Mouse (Mus musculus): ENCODE measurements around the gene Ttc19.
"Not testable (repeated sequence)": the region's sequence is repeated elsewhere in the genome, so short reads cannot be mapped to it uniquely, and the experiment has no call there.

Gene Ttc19

DNA sequence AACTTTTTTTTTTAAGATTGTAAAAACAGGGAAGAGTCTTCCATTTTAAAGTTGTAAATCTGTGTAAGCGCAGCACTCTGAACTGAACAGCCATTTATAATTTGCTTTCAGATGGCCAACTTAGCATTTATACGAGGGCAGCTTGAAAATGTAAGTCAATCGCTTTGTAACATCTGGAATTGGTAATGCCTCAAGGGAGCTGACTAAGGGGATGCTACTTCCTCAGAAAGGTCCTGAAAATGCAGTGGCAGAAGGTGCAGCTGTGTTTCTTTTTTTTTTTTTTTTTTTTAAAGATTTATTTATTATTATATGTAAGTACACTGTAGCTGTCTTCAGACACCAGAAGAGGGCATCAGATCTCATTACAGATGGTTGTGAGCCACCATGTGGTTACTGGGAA lies 2.7 kb downstream of the Ttc19 start:
- not testable (repeated sequence) for DNase-seq (ENCODE audit: low read depth, low spot score)

DNA sequence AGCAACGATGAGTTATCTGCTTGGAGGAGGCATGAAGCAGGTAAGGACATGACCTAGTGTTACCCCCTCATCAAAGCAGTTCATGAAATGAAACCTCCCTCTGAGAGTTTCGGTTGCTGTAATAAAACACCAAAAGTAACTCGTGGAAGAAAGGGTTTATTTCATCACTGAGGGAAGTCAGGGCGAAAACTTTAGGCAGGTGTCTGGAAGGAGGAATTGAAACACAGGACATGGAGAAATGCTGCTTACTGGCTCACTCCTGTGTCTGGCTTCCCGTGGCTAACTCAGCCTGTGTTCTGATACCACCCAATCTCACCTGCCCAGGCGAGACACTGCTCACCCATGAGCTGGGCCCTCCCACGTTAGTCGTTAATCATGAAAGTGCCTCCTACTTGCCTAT lies 3.7 kb downstream of the Ttc19 start:
- no peak for DNase-seq (ENCODE audit: low read depth, low spot score)

DNA sequence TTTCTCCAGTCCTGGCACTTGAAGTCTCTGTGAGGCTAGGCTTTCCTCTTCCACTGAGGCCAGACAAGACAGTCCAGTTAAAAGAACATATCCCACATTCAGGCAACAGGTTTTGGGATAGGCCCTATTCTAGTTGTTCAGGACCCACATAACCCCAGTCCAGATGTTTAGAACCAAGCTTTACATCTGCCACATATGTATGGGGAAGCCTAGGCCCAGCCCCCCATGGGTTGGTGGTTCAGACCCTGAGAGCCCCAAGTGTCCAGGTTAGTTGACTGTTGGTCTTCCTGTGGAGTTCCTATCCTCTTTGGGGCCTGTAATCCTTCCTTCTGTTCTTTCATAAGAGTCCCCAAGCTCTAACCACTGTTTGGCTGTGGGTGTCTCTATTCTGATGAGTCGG lies 6.4 kb downstream of the Ttc19 start:
- no peak for DNase-seq (ENCODE audit: low read depth, low spot score)

DNA sequence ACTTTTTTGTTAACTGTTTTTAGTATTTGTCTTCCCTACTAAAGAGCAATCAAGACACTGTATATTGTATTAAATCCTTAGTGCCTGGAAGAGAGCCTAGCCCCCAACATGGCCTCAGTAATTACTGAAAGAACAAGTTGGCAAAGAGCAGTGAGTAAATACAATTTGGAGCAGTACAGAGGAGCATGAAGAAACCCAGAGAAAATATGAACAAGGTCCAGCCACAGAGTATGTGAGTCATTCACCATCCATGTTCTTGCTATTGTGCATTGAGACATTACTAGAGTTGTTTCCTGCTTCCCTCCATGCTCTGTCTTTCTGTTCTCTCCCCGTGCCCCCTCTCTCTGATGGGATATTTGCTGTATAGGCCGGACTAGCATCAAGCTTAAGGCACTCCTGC lies 12.8 kb downstream of the Ttc19 start:
- no peak for DNase-seq (ENCODE audit: low read depth, low spot score)

DNA sequence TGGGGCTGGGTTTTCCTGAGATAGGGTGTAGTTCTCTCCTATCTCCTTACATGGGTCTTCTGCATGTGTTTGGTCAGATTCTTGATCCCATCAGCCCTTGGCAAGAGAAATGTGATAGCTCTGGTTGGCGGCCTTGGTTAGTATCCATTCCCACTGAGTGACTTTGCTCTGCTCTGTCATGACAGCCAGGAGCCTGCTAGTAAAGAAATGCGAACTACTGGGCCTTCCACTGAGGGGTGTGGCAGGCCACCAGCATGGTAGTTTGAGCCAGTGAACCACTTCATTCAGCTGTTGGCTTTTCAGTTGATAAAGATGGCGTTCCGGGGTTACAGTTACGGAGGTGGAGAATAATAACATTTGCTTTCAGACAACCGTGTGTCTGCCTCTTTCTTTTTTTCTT lies 17.6 kb downstream of the Ttc19 start:
- DNase-seq (ENCODE audit: low read depth, low spot score): no peak

DNA sequence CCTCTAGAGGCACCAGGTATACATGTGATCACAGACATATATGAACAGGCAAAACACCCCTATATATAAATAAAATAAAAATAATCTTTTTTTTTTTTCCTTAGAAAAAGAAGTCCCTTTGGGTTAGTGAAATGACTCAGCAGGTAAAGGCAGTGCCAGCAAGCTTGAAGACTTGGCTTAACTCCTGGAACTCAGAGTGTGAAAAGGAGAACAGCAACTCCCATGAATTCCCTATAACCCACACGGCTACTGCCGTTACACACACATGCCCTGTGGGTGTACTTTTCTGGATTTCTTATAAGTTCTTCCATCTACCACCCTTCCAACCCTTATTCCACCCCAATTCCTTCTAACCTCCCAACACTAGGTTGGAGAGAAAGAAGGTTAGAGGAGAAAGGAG lies 24.6 kb downstream of the Ttc19 start:
- no peak for DNase-seq (ENCODE audit: low read depth, low spot score)

DNA sequence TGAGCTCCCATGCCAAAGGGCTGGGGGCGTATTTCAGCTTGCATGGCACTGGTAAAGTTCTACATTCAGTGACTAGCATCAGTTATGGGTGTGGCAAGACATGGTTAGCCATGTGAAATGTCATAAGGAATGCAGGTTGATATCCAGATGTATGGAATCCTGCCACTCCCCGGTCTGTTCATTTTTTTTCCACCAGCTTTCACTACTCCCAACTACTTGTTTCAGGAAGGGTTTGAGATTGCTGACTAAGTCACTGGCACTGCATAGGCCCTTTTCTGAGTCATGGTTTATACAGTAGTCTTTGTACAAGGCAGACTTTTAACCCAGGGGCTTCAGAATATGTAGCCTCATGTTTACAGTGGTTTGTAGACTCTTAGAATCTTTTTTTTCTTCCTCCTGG lies 28.0 kb downstream of the Ttc19 start:
- no peak for DNase-seq (ENCODE audit: low read depth, low spot score)

DNA sequence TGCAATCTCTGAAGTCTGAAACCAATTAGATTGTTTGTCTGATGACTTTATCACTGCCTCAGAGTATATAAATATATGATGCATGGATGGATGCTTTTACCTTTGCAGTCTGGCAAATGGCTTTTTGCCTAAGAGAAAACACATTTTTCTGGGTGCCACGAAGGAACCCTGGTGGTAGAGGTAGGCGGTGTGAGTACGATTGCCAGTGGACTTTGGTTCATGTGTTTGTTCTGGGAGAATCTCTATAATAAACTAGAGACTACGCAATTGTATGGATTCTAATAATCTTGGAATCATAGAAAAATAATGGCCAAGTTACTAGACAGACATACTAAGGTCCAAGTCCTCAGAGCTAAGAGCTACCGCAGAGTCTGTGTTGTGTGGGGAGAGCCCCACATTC lies 33.7 kb downstream of the Ttc19 start:
- no peak for DNase-seq (ENCODE audit: low read depth, low spot score)

DNA sequence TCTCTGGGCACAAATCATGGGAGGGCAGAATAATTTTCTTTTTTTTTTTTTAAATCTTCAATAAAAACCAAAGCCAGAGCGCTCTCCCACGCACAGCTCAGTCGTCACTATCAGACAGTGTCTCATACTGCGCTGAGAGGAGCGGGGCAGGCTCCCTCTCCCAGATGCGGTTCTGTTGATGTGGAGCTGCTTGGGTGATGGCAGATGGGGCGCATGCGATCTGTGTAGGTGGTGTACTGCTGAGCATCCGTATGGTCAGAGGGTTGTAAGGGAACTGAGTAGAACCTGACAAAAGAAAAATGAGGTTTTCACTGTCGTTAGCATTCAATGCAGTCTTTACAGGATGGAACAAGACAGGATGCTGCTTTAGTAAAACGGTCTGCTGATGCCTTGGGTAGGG lies 36.5 kb downstream of the Ttc19 start:
- DNase-seq (ENCODE audit: low read depth, low spot score): no peak

DNA sequence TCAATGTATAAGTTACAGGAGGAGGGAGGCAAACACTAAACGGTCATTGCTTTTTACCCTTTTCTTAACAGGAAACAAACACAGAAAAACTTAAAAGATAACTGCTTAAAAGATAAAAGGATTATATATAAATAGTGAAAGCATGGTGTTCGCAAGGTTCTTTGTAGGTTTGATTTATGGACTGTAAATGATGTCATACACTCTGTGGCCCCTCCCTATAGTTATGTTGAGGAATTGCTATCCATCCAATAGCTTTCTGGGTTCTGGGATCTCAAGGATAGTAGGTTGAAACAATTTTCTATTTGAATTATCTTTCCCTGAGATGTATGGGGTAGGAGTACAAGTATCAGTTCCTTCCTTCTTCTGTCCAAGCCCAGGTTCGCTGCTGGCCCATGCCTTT lies 38.8 kb downstream of the Ttc19 start:
- no peak for DNase-seq (ENCODE audit: low read depth, low spot score)

DNA sequence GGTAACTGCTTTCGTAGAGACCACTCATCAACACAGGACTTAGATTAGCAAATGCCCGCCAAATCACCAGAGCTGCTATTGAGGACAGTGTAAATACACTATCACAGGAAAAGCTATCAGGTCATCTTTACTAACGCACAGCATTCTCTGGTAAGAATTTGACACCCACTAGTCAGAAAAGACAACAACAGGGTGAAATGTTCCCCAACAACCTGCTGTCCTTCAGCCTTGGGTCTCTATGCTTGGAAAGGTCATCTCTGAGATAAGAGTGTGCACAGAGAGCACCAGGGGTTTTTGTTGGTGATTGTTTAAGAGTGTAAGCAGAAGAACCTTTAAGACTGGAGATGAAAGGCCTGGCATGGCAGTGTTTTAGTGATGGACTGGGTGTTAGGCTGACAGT lies 42.4 kb downstream of the Ttc19 start:
- no peak for DNase-seq (ENCODE audit: low read depth, low spot score)

DNA sequence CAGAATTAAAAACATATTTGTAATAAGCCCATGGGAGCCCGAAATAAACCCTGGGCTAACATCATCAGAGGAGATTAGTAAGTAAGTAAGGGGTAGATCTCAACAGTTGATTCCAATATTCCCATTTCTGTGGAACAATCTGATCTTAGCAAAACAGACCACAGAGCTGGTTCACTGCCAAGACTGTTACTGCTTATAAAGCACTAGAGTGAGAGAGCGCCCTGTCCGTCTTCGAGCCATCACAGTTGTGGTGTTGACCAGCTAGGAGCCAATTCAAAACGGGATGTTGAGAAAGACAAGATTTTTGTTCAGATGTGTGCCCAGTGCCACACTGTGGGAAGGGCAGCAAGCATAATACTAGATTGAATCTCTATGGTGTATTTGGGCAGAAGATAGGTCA lies 49.9 kb downstream of the Ttc19 start:
- no peak for DNase-seq (ENCODE audit: low read depth, low spot score)

DNA sequence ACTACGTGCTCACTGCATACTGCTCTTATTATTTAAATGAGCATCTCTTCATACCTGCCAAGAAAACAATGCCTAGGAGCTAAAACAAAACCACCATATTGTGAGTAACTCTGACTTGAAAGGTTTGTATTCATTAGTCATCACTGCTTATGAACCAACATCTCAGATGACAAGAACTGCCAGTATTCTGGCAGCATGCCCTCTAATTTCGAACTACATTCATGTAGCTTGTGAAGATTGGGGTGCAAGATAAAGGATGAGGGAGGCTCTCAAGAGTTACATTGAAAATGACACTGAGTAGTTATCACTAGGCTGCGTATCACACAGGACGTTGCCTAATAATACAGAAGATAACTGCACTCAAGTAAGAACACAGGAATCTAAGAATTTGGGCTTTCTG lies 51.0 kb downstream of the Ttc19 start:
- no peak for DNase-seq (ENCODE audit: low read depth, low spot score)

DNA sequence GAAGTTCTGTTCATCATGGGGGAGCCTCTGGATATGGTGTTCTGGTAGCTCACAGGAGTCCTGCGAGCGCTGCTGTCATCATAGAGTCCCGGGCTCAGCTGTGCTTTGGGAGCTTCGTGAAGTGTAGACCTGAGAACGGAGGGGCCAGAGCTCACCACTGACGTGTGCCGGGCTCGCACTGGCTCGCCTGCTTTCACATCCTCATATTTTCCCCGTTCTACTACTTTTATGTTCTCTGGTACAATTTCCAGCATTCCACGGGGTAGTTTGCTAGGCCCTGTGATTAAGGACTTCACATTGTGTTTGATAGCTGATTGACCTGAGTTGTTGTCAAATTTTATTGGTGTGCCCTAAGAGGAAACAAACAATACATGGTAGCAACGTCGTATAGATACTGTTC lies 61.7 kb downstream of the Ttc19 start:
- DNase-seq (ENCODE audit: low read depth, low spot score): no peak

DNA sequence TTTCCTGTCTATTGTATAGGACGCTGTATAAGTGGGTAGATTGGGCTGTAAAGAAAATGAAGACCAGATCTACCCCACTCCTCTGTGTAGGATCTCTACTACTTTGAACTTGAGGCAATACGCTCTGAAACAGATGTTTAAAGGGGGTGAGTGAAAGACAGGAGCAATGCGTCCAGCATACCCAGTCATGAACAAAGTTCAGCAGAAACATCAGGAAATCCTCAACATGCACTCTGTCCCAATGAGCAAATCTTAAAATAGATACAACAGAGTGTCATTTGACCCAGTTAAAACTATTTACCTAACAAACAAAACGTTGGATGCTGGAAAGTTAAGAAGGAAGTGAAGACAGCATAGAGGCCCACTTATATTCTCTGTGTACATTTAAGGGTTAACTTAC lies 70.7 kb downstream of the Ttc19 start:
- no peak for DNase-seq (ENCODE audit: low read depth, low spot score)

DNA sequence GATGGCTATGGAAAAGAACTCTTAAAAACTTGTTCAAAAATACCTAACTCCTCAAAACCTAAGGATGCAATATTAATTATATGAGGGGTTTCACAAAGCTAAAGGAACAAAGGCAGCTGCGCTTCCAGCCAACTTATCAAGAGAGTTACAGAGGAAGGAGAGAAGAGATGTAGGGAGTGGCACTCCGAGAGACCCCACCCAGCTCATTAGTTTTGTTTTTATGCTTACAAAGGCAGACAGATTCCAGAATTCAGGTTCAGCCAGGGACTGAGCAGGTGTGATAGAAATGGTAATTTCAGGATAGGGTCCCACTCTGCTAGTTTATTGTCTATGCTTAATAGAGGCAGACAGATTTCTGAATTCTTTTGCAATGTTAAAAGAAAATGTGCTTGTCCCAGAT lies 73.9 kb downstream of the Ttc19 start:
- DNase-seq (ENCODE audit: low read depth, low spot score): no peak

DNA sequence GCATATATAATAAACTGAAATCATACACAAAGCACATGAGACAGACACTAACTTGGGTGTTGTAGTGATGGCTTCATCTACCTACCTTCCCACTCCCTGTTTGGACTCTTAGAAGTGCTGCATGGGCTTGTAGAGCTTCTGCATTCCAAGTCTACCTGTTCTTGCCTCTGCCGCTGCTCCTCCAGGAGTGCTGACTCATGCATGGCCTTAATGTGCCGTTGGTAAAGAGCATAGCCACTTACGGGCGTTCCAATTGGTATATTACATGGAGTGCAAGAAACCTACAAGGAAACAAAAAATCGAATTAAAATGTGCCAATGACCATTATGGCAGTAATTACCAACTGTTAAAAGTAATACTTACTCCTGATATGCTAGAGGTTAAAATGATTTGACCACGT lies 85.6 kb downstream of the Ttc19 start:
- DNase-seq (ENCODE audit: low read depth, low spot score): no peak

DNA sequence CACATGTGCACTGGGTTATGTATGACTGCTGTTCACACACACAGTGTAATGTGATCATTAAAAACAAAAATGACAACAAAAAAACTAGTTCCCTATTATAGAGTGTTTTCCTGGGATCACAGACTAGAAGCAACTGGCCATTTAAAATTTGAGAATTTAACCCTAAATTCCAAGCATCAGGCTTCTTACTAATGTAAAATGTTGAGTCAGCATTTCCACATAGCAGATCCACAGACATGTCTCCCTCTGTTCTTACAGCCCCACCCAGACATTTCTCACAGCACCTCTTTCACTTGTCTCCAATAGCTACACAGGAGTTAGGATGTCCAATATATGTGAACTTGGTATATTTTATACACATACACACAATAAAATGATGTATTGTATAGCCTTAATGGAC lies 88.7 kb downstream of the Ttc19 start:
- DNase-seq (ENCODE audit: low read depth, low spot score): no peak

DNA sequence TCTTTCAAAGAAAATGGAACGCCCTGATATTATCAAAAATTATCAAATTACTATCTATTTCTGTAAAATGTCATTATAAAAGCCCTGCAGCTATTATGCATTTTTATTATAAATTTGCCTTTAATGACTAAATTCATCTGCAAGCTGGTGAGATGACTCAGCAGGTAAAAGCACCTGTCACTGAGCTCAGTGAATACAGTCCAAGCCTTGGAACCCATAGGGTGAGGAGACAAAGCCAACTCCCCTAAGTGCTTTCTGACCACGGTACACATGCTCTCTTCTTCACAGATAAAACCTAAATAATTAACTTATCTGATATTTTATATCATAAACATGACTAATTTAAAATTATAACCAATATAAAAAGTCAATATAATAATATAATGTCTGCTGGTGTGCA lies 90.5 kb downstream of the Ttc19 start:
- DNase-seq (ENCODE audit: low read depth, low spot score): no peak

DNA sequence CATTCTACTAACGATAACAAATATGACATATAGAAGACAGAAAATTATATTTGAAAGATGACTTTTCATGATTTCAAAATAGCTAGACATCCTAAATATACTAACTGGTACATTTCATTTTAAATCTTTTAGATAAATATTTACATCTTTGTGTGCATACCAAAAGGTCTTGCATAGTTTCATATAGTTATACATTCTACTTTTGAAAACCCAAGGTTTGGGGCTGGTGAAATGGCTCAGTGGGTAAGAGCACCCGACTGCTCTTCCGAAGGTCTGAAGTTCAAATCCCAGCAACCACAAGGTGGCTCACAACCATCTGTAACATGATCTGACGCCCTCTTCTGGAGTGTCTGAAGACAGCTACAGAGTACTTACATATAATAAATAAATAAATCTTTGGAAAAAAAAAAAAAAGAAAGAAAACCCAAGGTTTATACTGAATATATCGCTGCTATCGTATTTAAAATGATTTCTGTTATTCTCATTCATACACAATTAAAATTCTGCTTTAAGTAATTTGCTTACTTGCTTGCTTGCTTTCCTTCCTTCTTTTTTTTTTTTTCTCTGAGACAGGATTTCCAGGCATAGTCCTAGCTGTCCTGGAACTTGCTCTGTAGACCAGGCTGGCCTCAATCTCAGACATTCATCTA lies 96.1 kb downstream of the Ttc19 start:
- DNase-seq (ENCODE audit: low read depth, low spot score): not testable (repeated sequence)
